Mouse (Mus musculus) left cerebral cortex, postnatal 14 days (tissue): ENCODE results near the gene Rhpn2. TPM values are rescaled to one million over a fixed set of nuclear protein-coding genes. Genes with fewer than 3 reads are reported as not detected.
A peak's percentile ranks its signal among the peaks of the same experiment; 100 is the strongest.
"Not testable (repeated sequence)": the region's sequence is repeated elsewhere in the genome, so short reads cannot be mapped to it uniquely, and the experiment has no call there.

ENCODE experiments used
- DNase-seq, 2 experiments: peaks; one replicate each; pipeline ENCODE4 v3.0.0; 2021 to 2022; ENCODE audit warnings: low spot score in 2 of 2, mixed read lengths in 1 of 2
- intact Hi-C: fragments of 180-260 bp; cut with DNase I; formaldehyde crosslinking; loops from one replicate; pipeline ENCODE4 v1.15.1; 2025
- long read RNA-seq, 2 experiments: library from polyadenylated mRNA; stranded (forward); transcript quantifications; one replicate each; pipeline ENCODE4 v2.0.0; 2021
- total RNA-seq, 2 experiments: library from RNA; stranded (reverse); gene quantifications; 2 replicates each; pipeline ENCODE4 v1.2.3; 2021

The Rhpn2 gene
- 1 to 10 TPM; 2.5 to 2.7 TPM for total RNA-seq
- long read RNA-seq, experiment 1, partial matches to known transcripts = 0 of 1 reads
- long read RNA-seq, experiment 1, other reads (novel, unspliced or antisense) = 0 of 1 reads
- long read RNA-seq, experiment 2, partial matches to known transcripts = 0 of 2 reads
- long read RNA-seq, experiment 2, other reads (novel, unspliced or antisense) = 0 of 2 reads

GRCm38 (mm10) chr7:35333692-35334526 is at the start of gene Rhpn2:
Gene Rhpn2 (plus strand): TSS chr7:35334170.
- peak; percentile 98 for DNase-seq
- intact Hi-C loops = no loop called here

GRCm38 (mm10) chr7:35293464-35293863 is 40.5 kb upstream of the Rhpn2 start:
- no peak for DNase-seq
- intact Hi-C loops = no loop called here

- intact Hi-C loops = loop anchor here (5.0 kb wide), 1 partner anchor 97 kb away; no protein-coding TSS in a partner anchor
- DNase-seq = no peak
Observed at GRCm38 (mm10) chr7:35295631-35296030, 38.3 kb upstream of the Rhpn2 start.

- no peak for DNase-seq
- intact Hi-C loops = loop anchor here (5.0 kb wide), 1 partner anchor 94 kb away; no protein-coding TSS in a partner anchor
Observed at GRCm38 (mm10) chr7:35297886-35298285, 36.1 kb upstream of the Rhpn2 start.

GRCm38 (mm10) chr7:35299656-35300055 is 34.3 kb upstream of the Rhpn2 start:
- DNase-seq = peak; percentile 18 to 26
- intact Hi-C loops = loop anchor here (5.0 kb wide), 1 partner anchor 93 kb away; no protein-coding TSS in a partner anchor

GRCm38 (mm10) chr7:35300792-35301191 is 33.2 kb upstream of the Rhpn2 start:
- no peak for DNase-seq
- intact Hi-C loops = no loop called here

- no peak for DNase-seq
- intact Hi-C loops = no loop called here
Observed at GRCm38 (mm10) chr7:35311214-35311613, 22.8 kb upstream of the Rhpn2 start.

GRCm38 (mm10) chr7:35314156-35314555 is 19.8 kb upstream of the Rhpn2 start:
- no peak for DNase-seq
- intact Hi-C loops = no loop called here

- intact Hi-C loops = loop anchor here (5.0 kb wide), 1 partner anchor 74 kb away; no protein-coding TSS in a partner anchor
Observed at GRCm38 (mm10) chr7:35317729-35318609, 16.0 kb upstream of the Rhpn2 start, which contains the start of gene Gpatch1. Gene Gpatch1 (minus strand): TSS chr7:35318440.

GRCm38 (mm10) chr7:35319221-35319620 is 14.7 kb upstream of the Rhpn2 start:
- intact Hi-C loops = loop anchor here (5.0 kb wide), 1 partner anchor 73 kb away; no protein-coding TSS in a partner anchor
- not testable (repeated sequence) for DNase-seq

More at GRCm38 (mm10) chr7:35317729-35318609, 16.0 kb upstream of the Rhpn2 start, which contains the start of gene Gpatch1:
- peak; percentile 95 to 98 for DNase-seq

- intact Hi-C loops = loop anchor here (5.0 kb wide), 1 partner anchor 73 kb away; no protein-coding TSS in a partner anchor
- DNase-seq = no peak
Observed at GRCm38 (mm10) chr7:35319755-35320154, 14.2 kb upstream of the Rhpn2 start.

- DNase-seq = no peak
- intact Hi-C loops = no loop called here
Observed at GRCm38 (mm10) chr7:35322161-35322560, 11.8 kb upstream of the Rhpn2 start.

- DNase-seq = no peak
- intact Hi-C loops = no loop called here
Observed at GRCm38 (mm10) chr7:35322732-35323420, 11.1 kb upstream of the Rhpn2 start.

GRCm38 (mm10) chr7:35331590-35331989 is 2.4 kb upstream of the Rhpn2 start:
- intact Hi-C loops = no loop called here
- no peak for DNase-seq

GRCm38 (mm10) chr7:35333231-35333651 is 729 bp upstream of the Rhpn2 start:
- intact Hi-C loops = no loop called here
- peak in 1 of 2 experiments; percentile 59 for DNase-seq

GRCm38 (mm10) chr7:35334527-35335452 is 820 bp downstream of the Rhpn2 start:
- DNase-seq = peak in 1 of 2 experiments; percentile 10
- intact Hi-C loops = loop anchor here (5.0 kb wide), 1 partner anchor 53 kb away; no protein-coding TSS in a partner anchor

- intact Hi-C loops = no loop called here
- DNase-seq = no peak
Observed at GRCm38 (mm10) chr7:35340196-35340595, 6.2 kb downstream of the Rhpn2 start.

GRCm38 (mm10) chr7:35341282-35341681 is 7.3 kb downstream of the Rhpn2 start:
- intact Hi-C loops = no loop called here
- DNase-seq = no peak
